Mouse (Mus musculus) cortical plate, adult 2 months (tissue): ENCODE results near the gene Gm10772.
"Not testable (repeated sequence)": the region's sequence is repeated elsewhere in the genome, so short reads cannot be mapped to it uniquely, and the experiment has no call there.

Experiments
- CTCF ChIP-seq: fragments of 200-500 bp; IDR thresholded peaks from 2 replicates; pipeline ENCODE4 v1.5.1; 2011; ENCODE audit warnings: mild to moderate bottlenecking, control low read depth, low read length; ENCODE audit not compliant: insufficient read depth; ENCODE audit errors: extremely low read depth
- POLR2A ChIP-seq: fragments of 200-500 bp; IDR thresholded peaks from 2 replicates; pipeline ENCODE4 v1.6.1; 2011; ENCODE audit warnings: mild to moderate bottlenecking, low read length, control low read depth; ENCODE audit not compliant: insufficient read depth; ENCODE audit errors: extremely low read depth

DNA sequence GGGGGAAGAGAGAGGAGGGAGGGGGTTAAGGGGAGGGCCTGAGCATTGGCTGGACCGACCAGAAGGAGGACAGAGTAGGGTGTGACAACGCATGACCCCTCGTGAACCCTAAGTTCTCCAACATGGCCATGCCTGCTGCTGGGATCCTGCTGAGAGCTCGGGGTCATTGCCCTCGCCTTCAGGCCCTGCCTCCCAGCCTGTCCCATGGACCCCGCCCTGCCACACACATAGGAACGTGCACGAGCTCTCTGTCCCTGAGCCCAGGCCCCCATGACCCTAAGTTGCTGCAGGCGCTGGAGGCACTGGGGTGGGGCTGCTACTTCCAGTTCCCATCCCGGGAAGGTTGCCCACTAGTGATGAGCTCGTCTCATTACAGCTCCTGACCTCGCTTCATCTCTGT is 48.2 kb downstream of the Gm10772 start:
- TF ChIP-seq CTCF, POLR2A: not testable (repeated sequence)
